Mouse (Mus musculus) forebrain, embryonic 10.5 days (tissue): ENCODE results near the gene Nrgn. TPM values are rescaled to one million over a fixed set of nuclear protein-coding genes. Genes with fewer than 3 reads are reported as not detected.
A peak's percentile ranks its signal among the peaks of the same experiment; 100 is the strongest.

Source experiments
- DNase-seq: peaks from one replicate; pipeline ENCODE4 v3.0.0-alpha.2; 2017; ENCODE audit warnings: low spot score; ENCODE audit errors: extremely low spot score
- H3K27ac ChIP-seq: fragments of 300-500 bp; sonication (generic); 2 replicates; pipeline ENCODE4 v1.5.1; 2016; ENCODE audit warnings: mild to moderate bottlenecking
- H3K27me3 ChIP-seq: fragments of 300-500 bp; sonication (generic); 2 replicates; pipeline ENCODE4 v1.6.1; 2016; ENCODE audit warnings: mild to moderate bottlenecking; ENCODE audit not compliant: poor library complexity, severe bottlenecking
- H3K36me3 ChIP-seq: fragments of 300-500 bp; sonication (generic); replicated peaks from 2 replicates; pipeline ENCODE4 v1.6.1; 2016; ENCODE audit warnings: mild to moderate bottlenecking, moderate library complexity
- H3K4me1 ChIP-seq: fragments of 300-500 bp; sonication (generic); 2 replicates; pipeline ENCODE4 v1.6.1; 2016
- H3K4me3 ChIP-seq: fragments of 300-500 bp; sonication (generic); 2 replicates; pipeline ENCODE4 v1.5.1; 2016; ENCODE audit warnings: mild to moderate bottlenecking, moderate library complexity
- H3K9me3 ChIP-seq: fragments of 300-500 bp; sonication (generic); 2 replicates; pipeline ENCODE4 v1.6.1; 2016; ENCODE audit warnings: mild to moderate bottlenecking, moderate library complexity
- WGBS: fragments of 180-500 bp; shearing (Covaris S2); methylation state at CpG from one replicate; pipeline ENCODE4 v1.1.7; 2016; 5-methylcytosine and 5-hydroxymethylcytosine counted together
- polyA plus RNA-seq: library from polyadenylated mRNA; unstranded; fragments of >200 nt; fragmentation: Nextera tagmentation; extraction: Ambion mirVana; gene quantifications from 2 replicates; pipeline ENCODE4 v1.2.1, GENCODE M21; 2016

Nrgn gene
- polyA plus RNA-seq, 1 experiment from 2014 or later: 1.8 TPM

GRCm38 (mm10) chr9:37530888-37531705, 21.6 kb downstream of the Nrgn start:
- under 1% methylated on average over 31 of the region's 31 CpGs for WGBS
- H3K27ac ChIP-seq: peak overlapping the region; percentile 26; the same call in 1 of the 2 replicates

GRCm38 (mm10) chr9:37530031-37530887, 22.4 kb downstream of the Nrgn start:
- peaks cover 7% of the 10 kb centered on the region; the same call in 1 of the 2 replicates for H3K9me3 ChIP-seq
- H3K27ac ChIP-seq: peak overlapping the region; percentile 26; the same call in 1 of the 2 replicates
- peaks cover 13% of the 10 kb centered on the region for H3K36me3 ChIP-seq
- peaks cover 83% of the 10 kb centered on the region for H3K27me3 ChIP-seq
- H3K4me3 ChIP-seq: peak overlapping the region; percentile 46
- peak; percentile 57 for DNase-seq
- WGBS: under 1% methylated on average over 32 of the region's 32 CpGs
- H3K4me1 ChIP-seq: peaks cover 42% of the 10 kb centered on the region

More at GRCm38 (mm10) chr9:37530888-37531705, 21.6 kb downstream of the Nrgn start:
- peak overlapping the region; percentile 46 for H3K4me3 ChIP-seq
- peaks cover 4% of the 10 kb centered on the region; the same call in 1 of the 2 replicates for H3K9me3 ChIP-seq
- H3K4me1 ChIP-seq: peaks cover 42% of the 10 kb centered on the region
- peaks cover 74% of the 10 kb centered on the region for H3K27me3 ChIP-seq
- peak; percentile 64 for DNase-seq
- peaks cover 5% of the 10 kb centered on the region for H3K36me3 ChIP-seq

GRCm38 (mm10) chr9:37528225-37528970, 24.3 kb downstream of the Nrgn start:
- Histone ChIP-seq H3K27ac (no peak overlapping the region), H3K27me3 (peaks cover 84% of the 10 kb centered on the region), H3K36me3 (peaks cover 30% of the 10 kb centered on the region), H3K4me3 (peak overlapping the region; percentile 46), H3K4me1 (peaks cover 42% of the 10 kb centered on the region), H3K9me3 (peaks cover 7% of the 10 kb centered on the region; the same call in 1 of the 2 replicates)
- no peak for DNase-seq
- WGBS: 18% methylated on average over 9 of the region's 9 CpGs

GRCm38 (mm10) chr9:37527396-37528224, 25.1 kb downstream of the Nrgn start, which contains the start of gene Esam:
TSS of gene Esam (plus strand) at chr9:37528078.
- peaks cover 37% of the 10 kb centered on the region for H3K36me3 ChIP-seq
- peaks cover 76% of the 10 kb centered on the region for H3K27me3 ChIP-seq
- H3K4me1 ChIP-seq: peaks cover 42% of the 10 kb centered on the region
- peak; percentile 33 for DNase-seq
- 0 out of 2 replicates have a peak within 1 kb of the TSS, but pooled peaks have one; percentile 26 for H3K27ac ChIP-seq
- peaks cover 7% of the 10 kb centered on the region; the same call in 1 of the 2 replicates for H3K9me3 ChIP-seq
- WGBS: 2% methylated on average over 41 of the region's 41 CpGs
- peak within 1 kb of the TSS; percentile 46 for H3K4me3 ChIP-seq

GRCm38 (mm10) chr9:37526443-37527395, 26.0 kb downstream of the Nrgn start:
- H3K27me3 ChIP-seq: peaks cover 67% of the 10 kb centered on the region
- peaks cover 7% of the 10 kb centered on the region; the same call in 1 of the 2 replicates for H3K9me3 ChIP-seq
- DNase-seq: no peak
- H3K36me3 ChIP-seq: peaks cover 46% of the 10 kb centered on the region
- H3K4me1 ChIP-seq: peaks cover 42% of the 10 kb centered on the region
- H3K4me3 ChIP-seq: peak overlapping the region; percentile 46
- H3K27ac ChIP-seq: no peak overlapping the region
- WGBS: 20% methylated on average over 21 of the region's 21 CpGs

- Histone ChIP-seq H3K27ac (no peak overlapping the region), H3K4me3 (no peak overlapping the region), H3K27me3 (peaks cover 54% of the 10 kb centered on the region), H3K9me3 (peaks cover 7% of the 10 kb centered on the region; the same call in 1 of the 2 replicates), H3K4me1 (peaks cover 30% of the 10 kb centered on the region), H3K36me3 (peaks cover 56% of the 10 kb centered on the region)
- DNase-seq: no peak
- 89% methylated on average over 2 of the region's 2 CpGs for WGBS
These were observed 27.2 kb downstream of the Nrgn start for GRCm38 (mm10) chr9:37525461-37525860.

- WGBS: 98% methylated on average over 2 of the region's 2 CpGs
- DNase-seq: no peak
- no peaks in the 10 kb centered on the region for H3K27me3 ChIP-seq
- H3K4me1 ChIP-seq: no peaks in the 10 kb centered on the region
- no peak overlapping the region for H3K27ac ChIP-seq
- H3K4me3 ChIP-seq: no peak overlapping the region
- peaks cover 63% of the 10 kb centered on the region for H3K36me3 ChIP-seq
- H3K9me3 ChIP-seq: no peaks in the 10 kb centered on the region
These were observed 32.7 kb downstream of the Nrgn start for GRCm38 (mm10) chr9:37519995-37520394.

- WGBS: 92% methylated on average over 8 of the region's 8 CpGs
- Histone ChIP-seq H3K27ac (no peak overlapping the region), H3K9me3 (no peaks in the 10 kb centered on the region), H3K36me3 (peaks cover 53% of the 10 kb centered on the region), H3K4me3 (no peak overlapping the region), H3K27me3 (no peaks in the 10 kb centered on the region), H3K4me1 (no peaks in the 10 kb centered on the region)
- no peak for DNase-seq
These were observed 33.7 kb downstream of the Nrgn start for GRCm38 (mm10) chr9:37518991-37519390.

- WGBS: 79% methylated on average over 1 of the region's 1 CpGs
- H3K27ac ChIP-seq: no peak overlapping the region
- H3K4me1 ChIP-seq: no peaks in the 10 kb centered on the region
- DNase-seq: no peak
- H3K9me3 ChIP-seq: no peaks in the 10 kb centered on the region
- no peak overlapping the region for H3K4me3 ChIP-seq
- H3K27me3 ChIP-seq: no peaks in the 10 kb centered on the region
- H3K36me3 ChIP-seq: peaks cover 40% of the 10 kb centered on the region
These were observed 35.2 kb downstream of the Nrgn start for GRCm38 (mm10) chr9:37517467-37517866.

- Histone ChIP-seq H3K4me1 (no peaks in the 10 kb centered on the region), H3K9me3 (no peaks in the 10 kb centered on the region), H3K4me3 (no peak overlapping the region), H3K27me3 (no peaks in the 10 kb centered on the region), H3K27ac (no peak overlapping the region), H3K36me3 (peaks cover 12% of the 10 kb centered on the region)
- no peak for DNase-seq
- WGBS: 93% methylated on average over 3 of the region's 3 CpGs
These were observed 38.2 kb downstream of the Nrgn start for GRCm38 (mm10) chr9:37514456-37514855.
